Mouse (Mus musculus): ENCODE data around the gene Plppr3.

Plppr3 gene

GRCm38 (mm10) chr10:79874290-79874862 is at the start of gene Plppr3, which contains the start of gene Prtn3:
Plppr3 (minus strand) TSS chr10:79874634.
Prtn3 (plus strand) TSS chr10:79874476.
- DNase-seq, result no peak

GRCm38 (mm10) chr10:79921572-79921971 is 47.1 kb upstream of the Plppr3 start:
- no peak for DNase-seq

DNA sequence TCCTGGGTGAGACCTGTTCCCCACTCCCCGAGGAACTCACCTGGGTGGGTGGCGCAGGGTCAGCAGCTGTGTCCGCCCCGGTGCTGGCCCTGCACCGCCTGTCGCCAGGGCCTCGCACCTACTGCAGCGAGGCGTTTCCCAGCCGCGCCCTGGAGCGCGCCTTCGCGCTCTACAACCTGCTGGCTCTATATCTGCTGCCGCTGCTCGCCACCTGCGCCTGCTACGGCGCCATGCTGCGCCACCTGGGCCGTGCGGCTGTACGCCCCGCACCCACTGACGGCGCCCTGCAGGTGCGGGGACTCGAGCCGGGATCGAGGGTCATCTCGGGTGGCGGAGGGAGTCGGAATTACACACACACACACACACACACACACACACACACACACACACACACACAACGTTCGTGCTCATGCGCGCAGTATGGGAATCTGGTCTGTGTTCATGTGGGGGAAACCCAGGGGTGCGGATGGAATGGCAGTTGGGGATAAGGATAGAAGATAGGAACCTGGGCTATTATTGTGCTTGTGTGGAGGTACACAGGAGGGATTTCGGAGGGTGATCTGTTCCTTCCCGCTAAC is 46.6 kb upstream of the Plppr3 start, which contains the start of gene R3hdm4:
Gene R3hdm4 (minus strand): TSS at position 251 of the 578 bp plus-strand sequence.
- DNase-seq, result peak; percentile 23

GRCm38 (mm10) chr10:79920056-79920890 is 45.8 kb upstream of the Plppr3 start:
- DNase-seq, result no peak

GRCm38 (mm10) chr10:79919251-79919849 is 44.9 kb upstream of the Plppr3 start:
- DNase-seq, result peak; percentile 25

GRCm38 (mm10) chr10:79918231-79919078 is 44.0 kb upstream of the Plppr3 start:
- no peak for DNase-seq

DNA sequence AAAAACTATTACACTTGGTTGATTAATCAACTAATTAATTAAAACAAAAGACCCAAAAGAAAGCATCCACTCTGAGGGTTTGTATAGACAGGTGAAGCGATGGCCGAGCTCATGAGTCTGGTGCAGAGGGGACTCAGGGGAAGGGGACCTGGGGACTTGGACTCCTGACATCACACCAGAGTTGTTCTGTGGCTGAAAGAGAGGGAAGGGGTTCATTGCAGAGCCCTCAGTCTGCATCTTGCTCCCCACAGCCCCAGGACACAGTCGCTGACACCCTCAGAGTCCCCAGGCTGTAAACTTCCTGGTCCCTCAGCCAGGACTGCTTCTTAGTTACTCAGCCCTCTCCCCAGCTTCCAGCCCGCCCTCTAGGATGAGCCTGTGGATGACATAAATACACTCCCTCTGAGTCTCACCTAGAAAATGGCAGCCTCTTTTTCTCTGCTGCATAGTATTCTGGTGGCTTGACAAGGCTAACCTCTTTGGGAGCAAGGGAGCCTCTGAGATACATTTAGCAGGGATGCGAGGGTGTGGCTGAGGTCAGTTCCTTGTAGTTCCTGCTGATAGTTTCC is 43.2 kb upstream of the Plppr3 start:
- no peak for DNase-seq

- peak; percentile 89 for DNase-seq
Observed at GRCm38 (mm10) chr10:79916808-79917531, 42.5 kb upstream of the Plppr3 start, which contains the start of gene Kiss1r. Kiss1r (plus strand) TSS chr10:79916971.

- no peak for DNase-seq
Observed at GRCm38 (mm10) chr10:79916081-79916480, 41.6 kb upstream of the Plppr3 start.

DNA sequence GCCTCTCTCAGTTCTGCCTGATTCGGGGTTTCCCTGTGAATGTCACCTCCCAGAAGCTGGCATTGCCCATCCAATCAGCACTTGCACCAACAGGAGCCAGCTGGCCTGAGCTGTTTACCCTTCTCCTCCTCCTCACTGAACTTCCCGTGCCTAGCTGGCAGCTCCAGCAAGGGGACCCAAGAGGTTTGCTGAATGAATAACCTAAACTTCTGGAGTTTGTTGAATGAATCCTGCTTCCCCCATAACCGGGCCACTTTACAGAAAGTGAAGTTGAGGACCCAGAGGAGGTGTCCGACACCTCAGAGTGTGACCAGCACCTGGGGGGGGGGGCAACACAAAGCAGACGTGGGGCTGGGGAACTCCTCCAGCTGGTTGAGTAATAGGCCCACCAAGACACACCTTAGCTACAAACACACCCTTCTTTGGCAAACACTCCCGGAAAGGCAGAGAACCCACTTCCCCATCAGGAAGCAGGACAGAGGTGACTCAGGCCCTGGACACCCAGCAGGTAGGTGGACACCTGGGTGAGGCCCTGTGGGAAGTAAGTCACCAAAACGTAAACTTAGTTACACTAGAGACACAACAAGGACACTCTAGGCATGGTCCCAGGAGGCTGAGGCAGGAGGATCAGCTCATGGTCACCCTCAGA is 40.6 kb upstream of the Plppr3 start:
- DNase-seq, result no peak

DNA sequence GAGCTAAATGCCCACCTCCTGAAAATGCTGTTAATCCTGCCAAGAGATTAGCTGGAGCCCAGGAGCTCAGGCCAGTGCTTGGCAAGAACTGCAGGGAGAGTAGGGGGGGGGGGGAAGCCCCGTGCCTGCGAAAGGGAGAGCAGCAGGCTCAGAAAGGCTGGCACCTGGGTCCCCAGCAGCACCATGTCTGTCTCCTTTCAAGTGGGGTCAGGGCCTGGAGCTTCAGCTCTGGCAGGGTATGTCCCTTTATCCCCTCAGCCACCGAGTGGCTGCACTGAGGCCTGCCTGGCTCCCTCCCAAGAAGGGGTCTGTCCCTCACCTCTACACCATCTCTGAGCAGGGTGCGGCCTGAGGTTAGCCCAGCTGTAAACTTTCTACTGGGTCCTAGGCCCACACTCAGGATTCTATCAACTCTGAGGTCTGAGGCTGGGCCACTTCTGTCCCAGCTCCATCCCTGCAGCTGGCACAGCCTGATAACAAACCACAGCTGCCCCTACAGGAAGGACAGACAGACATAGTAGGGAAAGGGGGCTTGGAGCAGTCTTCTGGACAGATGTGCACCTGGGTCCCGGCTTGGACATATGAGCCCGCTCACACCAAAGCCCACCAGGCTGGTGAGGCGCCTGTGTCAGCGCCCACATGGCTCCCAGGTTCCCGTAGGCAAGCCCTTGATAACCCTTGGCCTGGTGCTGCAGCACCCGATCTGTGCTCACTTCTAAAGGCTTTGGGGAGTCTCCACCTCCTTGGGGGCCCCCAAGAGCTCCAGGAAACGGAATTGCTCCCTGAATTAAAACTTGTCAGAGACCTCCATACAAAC is 39.9 kb upstream of the Plppr3 start:
- DNase-seq, result no peak

DNA sequence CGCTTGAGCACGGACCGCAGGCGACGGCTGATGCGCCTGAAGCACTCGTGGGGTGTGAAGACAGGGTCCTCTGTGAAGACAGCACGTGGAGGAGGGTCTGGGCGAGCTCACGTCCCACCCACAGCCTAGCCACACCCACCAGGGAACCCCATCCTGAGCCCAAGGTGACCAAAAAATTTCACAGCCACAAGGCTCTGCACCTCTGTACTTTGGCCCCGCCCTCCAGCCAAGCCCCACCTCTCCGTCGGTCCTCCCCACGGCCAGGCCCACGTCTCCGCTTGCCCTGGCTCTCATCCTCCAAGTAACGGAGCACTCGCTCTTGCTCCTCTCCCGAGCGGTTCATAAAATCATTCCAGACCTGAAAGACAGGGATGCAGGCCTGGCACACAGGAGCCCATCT is 38.0 kb upstream of the Plppr3 start:
- DNase-seq, result no peak

- DNase-seq, result no peak
Observed at GRCm38 (mm10) chr10:79910556-79910955, 36.1 kb upstream of the Plppr3 start, which contains the start of gene Gm26602. Gm26602 (plus strand) TSS chr10:79910856.

- peak; percentile 34 for DNase-seq
Observed at GRCm38 (mm10) chr10:79909092-79909922, 34.9 kb upstream of the Plppr3 start.

- DNase-seq, result peak; percentile 98
Observed at GRCm38 (mm10) chr10:79908167-79909091, 34.0 kb upstream of the Plppr3 start, which contains the start of gene Med16. Med16 (minus strand) TSS chr10:79908923.

DNA sequence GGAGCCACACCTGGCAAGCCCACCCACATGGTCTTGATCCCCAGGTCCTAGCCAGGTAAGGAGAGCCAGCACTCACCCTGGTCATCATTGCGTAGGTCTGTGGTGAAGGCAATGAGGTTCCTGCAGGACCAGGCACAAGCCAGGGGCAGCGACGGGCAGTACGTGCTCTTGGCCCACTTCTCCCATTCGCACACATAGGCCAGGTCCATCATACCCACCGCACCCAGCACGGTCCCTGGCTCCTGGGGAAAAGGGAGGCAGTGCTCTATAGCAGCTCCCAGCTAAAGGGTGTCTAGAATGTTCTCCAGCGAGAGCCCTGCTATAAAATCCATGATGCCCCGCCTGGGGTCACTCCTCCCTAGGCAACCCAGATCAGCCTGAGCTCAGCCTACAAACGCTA is 33.0 kb upstream of the Plppr3 start:
- DNase-seq, result no peak

DNA sequence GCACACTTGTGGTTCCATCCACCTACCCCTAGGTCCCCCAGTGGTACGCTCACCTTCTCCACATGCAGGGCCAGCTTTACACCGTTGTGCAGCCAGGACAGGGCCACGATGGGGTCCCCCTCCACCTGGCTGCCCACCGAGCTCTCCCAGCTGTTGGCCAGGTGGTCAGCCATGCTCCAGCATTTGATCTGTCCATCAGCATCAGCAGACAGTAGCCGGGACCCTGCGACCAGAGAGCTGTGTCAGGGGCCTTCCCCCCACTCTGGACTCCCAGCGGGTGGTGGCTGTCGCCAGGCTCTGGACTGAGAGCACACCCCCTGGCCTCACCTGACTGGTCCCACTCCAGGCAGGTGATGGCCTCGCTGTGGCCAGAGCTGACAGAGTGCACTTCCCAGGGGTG is 32.3 kb upstream of the Plppr3 start:
- no peak for DNase-seq
